Mouse (Mus musculus) neural tube, embryonic 11.5 days (tissue): ENCODE measurements at regions not wholly inside any gene's neighbourhood (a gene's known extent, or its start where the extent isn't known, plus 50 kb on each side); places are given as distances from the start of the nearest gene placed in this dataset.

Source experiments
- ATAC-seq: fragments of 200-750 bp; cut with Nextera tagmentation; 2 replicates; pipeline ENCODE4 v1.8.0; 2017; ENCODE audit warnings: moderate number of reproducible peaks, mild to moderate bottlenecking, moderate TSS enrichment, moderate library complexity; ENCODE audit not compliant: insufficient read depth, low FRiP score, low TSS enrichment
- DNase-seq: peaks from one replicate; pipeline ENCODE4 v3.0.0-alpha.2; 2015; ENCODE audit warnings: low spot score
- H3K27ac ChIP-seq: fragments of 300-500 bp; sonication (generic); 2 replicates; pipeline ENCODE4 v1.5.1; 2014; ENCODE audit warnings: low read depth, mild to moderate bottlenecking, low read length
- H3K27me3 ChIP-seq: fragments of 300-500 bp; sonication (generic); 2 replicates; pipeline ENCODE4 v1.6.1; 2014; ENCODE audit warnings: mild to moderate bottlenecking, low read length, mixed read lengths; ENCODE audit not compliant: control insufficient read depth, insufficient read depth
- H3K36me3 ChIP-seq: fragments of 300-500 bp; sonication (generic); 2 replicates; pipeline ENCODE4 v1.6.1; 2014; ENCODE audit warnings: mild to moderate bottlenecking, low read length, moderate library complexity, mixed read lengths; ENCODE audit not compliant: control insufficient read depth, insufficient read depth
- H3K4me1 ChIP-seq: fragments of 300-500 bp; sonication (generic); 2 replicates; pipeline ENCODE4 v1.6.1; 2014; ENCODE audit warnings: low read length, mixed read lengths; ENCODE audit not compliant: control insufficient read depth, insufficient read depth
- H3K4me2 ChIP-seq: fragments of 300-500 bp; sonication (generic); 2 replicates; pipeline ENCODE4 v1.6.1; 2014; ENCODE audit warnings: low read depth, mild to moderate bottlenecking, moderate library complexity
- H3K4me3 ChIP-seq: fragments of 300-500 bp; sonication (generic); 2 replicates; pipeline ENCODE4 v1.5.1; 2014; ENCODE audit warnings: low read depth, low read length
- H3K9ac ChIP-seq: fragments of 300-500 bp; sonication (generic); 2 replicates; pipeline ENCODE4 v1.6.1; 2014; ENCODE audit warnings: mild to moderate bottlenecking, low read length
- H3K9me3 ChIP-seq: fragments of 300-500 bp; sonication (generic); 2 replicates; pipeline ENCODE4 v1.6.1; 2016; ENCODE audit warnings: low read length; ENCODE audit not compliant: control insufficient read depth
- WGBS: fragments of 180-500 bp; shearing (Covaris S2); extraction: QIAGEN DNeasy Blood & Tissue Kit; methylation state at CpG from one replicate; pipeline ENCODE4 v1.1.7; 2014; 5-methylcytosine and 5-hydroxymethylcytosine counted together

DNA sequence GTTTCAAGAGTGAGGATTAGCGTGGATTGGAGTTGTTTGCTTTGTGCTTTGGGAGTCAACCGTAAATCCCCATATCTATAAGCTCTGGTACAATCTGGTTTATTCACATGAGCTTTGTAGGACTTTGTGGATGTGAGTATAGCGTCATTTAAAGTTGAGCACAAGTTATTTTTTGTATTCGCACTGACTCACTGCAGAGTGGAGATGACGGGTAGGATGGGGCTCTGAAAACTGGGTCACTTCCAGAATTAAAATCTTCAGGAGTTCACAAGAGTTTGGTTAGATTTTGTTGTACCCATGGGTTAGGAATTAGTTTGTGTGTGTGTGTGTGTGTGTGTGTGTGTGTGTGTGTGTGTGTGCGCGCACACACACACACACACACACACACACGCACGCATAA is 345.7 kb upstream of the Kif2a start:
- H3K9ac ChIP-seq: no peak overlapping the region
- no peaks in the 10 kb centered on the region for H3K27me3 ChIP-seq
- WGBS: 94% methylated on average over 9 of the region's 9 CpGs
- no peaks in the 10 kb centered on the region for H3K9me3 ChIP-seq
- H3K4me2 ChIP-seq: no peak overlapping the region
- DNase-seq (no peak), ATAC-seq (no peak)
- no peak overlapping the region for H3K27ac ChIP-seq
- H3K4me3 ChIP-seq: no peak overlapping the region
- no peaks in the 10 kb centered on the region for H3K4me1 ChIP-seq
- no peaks in the 10 kb centered on the region for H3K36me3 ChIP-seq

DNA sequence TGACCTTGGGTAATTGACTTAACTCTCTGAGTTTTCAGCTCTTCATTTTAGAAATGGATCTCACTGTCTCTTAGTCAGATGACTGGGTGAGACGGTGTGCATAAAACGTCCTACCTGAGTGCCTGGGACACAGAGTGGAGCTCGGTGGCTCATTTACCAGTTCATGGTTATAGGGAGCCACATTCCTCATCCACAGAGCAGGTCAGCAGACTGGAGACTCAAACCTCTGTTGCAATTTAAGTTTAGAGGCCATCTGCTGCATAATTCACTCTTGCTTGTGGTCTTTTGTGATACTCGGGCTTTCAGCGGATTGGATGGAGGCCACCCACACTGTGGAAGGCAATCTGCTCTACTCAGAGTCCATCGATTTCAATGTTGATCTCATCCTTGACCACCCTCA is 343.8 kb upstream of the Kif2a start:
- H3K4me1 ChIP-seq: no peaks in the 10 kb centered on the region
- H3K27ac ChIP-seq: no peak overlapping the region
- H3K27me3 ChIP-seq: no peaks in the 10 kb centered on the region
- no peak overlapping the region for H3K4me3 ChIP-seq
- ATAC-seq: no peak
- DNase-seq: no peak
- no peak overlapping the region for H3K4me2 ChIP-seq
- no peaks in the 10 kb centered on the region for H3K9me3 ChIP-seq
- 83% methylated on average over 6 of the region's 6 CpGs for WGBS
- H3K36me3 ChIP-seq: no peaks in the 10 kb centered on the region
- no peak overlapping the region for H3K9ac ChIP-seq

DNA sequence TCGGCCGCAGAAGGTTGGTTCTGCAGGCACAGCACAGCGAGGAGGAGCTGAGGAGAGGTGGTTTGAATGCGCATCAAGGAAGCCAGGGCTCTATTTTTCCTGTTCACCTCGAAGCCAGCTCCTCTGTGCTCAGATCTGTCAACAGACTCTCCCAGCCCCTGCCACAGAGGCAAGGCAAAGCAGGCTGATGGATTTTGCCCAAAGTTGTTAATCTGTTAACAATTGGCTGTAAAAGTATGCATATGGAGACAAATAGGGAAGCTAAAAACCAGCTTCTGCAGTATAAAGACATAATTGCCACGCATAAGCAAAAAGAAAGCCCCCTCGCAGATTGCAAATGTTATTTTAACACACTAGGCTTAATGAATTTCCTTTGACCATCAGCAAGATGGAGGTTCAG is 343.3 kb upstream of the Kif2a start:
- H3K4me2 ChIP-seq: no peak overlapping the region
- H3K4me1 ChIP-seq: no peaks in the 10 kb centered on the region
- 85% methylated on average over 7 of the region's 7 CpGs for WGBS
- no peak overlapping the region for H3K9ac ChIP-seq
- no peak for DNase-seq
- H3K36me3 ChIP-seq: no peaks in the 10 kb centered on the region
- H3K27ac ChIP-seq: no peak overlapping the region
- no peak for ATAC-seq
- H3K27me3 ChIP-seq: no peaks in the 10 kb centered on the region
- no peak overlapping the region for H3K4me3 ChIP-seq
- H3K9me3 ChIP-seq: no peaks in the 10 kb centered on the region

DNA sequence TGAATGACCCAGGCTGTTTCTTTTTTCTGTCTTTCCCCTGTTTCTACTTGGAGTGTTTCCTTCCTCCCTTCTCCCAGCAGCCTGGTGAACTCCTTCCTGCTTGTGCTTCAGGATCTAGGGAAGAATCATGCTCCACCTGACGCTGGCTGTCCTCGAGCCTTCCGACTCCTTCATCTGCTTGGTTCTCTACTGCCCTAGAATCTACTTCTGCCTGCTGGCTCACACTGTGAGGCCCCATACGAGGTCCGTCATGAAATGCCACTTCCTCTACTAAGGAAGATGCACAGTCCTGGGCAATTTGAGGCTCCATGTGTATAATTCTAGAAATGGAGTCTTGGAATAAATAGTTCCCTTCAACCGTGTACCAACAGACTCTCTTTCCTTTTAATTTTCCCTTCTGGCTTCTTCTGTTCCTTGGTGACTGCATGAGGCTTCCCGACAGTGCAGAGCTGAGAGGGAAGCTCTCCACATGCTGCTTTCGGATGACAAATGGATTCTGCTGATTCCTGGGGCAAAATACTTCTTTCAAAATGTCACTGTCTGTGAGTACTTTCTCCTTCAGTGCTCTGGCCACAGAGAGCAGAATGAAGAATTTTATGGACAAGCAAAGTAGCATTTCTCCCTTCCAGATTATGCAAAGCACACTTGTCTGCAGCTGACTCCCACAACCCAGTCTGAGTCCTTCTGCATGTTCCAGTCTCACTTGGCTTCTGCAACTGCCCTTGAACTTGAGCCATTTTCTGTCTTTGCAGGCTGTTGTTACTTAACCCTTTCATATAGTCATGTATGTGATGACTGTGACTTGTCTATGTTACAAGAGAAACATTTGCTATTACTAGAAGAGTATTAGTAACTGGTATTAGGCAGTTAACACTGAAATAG is 341.1 kb upstream of the Kif2a start:
- Histone ChIP-seq H3K9me3 (no peaks in the 10 kb centered on the region), H3K27me3 (no peaks in the 10 kb centered on the region), H3K27ac (no peak overlapping the region), H3K4me3 (no peak overlapping the region), H3K4me1 (no peaks in the 10 kb centered on the region), H3K4me2 (no peak overlapping the region), H3K9ac (no peak overlapping the region), H3K36me3 (no peaks in the 10 kb centered on the region)
- 77% methylated on average over 8 of the region's 8 CpGs for WGBS
- DNase-seq: no peak
- ATAC-seq: no peak

DNA sequence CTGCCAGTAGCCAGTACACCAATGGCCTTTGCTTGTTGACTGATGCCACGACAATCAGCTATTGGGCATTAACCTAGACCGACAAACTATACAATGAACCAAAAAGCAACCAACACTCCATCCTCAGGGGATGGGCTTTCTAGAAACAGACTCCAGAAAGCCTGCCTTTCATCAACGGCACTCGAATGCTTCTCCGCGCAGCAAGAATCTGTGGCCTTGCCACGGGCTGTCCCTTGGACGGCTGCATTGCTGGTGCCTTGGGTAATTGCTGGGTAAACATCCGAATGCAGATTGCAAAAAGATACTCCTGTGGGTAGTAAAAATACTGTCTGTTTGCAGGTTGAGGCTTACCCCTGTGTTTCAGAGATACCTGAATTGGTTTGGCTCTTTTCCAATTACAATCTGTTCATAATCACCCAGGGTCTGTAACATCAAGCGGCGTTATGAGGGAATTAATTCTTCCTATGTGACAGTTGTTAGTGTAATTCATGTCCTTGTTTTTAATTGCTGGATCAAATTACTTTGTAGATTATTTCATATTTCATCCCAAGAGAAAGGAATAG is 319.0 kb upstream of the Kif2a start:
- no peak for ATAC-seq

DNA sequence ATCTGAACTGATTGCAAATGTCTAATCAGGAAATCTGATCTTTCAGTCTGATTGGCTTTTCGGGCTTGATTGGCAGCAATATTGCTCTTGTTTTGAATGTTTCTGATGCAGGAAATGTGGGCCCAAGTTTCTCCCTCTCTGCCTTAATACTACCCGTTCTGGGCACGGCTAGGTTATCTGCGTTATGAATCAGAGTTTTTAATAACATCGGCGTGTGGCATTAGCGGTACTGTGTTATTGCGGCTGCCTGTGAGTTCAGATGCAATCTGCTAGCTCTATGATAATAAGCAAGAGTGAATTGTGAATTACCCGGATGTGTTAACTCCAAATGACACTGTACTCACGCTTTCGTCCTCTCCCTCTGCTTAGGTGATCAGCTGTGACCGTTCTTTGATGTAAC is 316.2 kb upstream of the Kif2a start:
- Histone ChIP-seq H3K4me1 (no peaks in the 10 kb centered on the region), H3K4me2 (no peak overlapping the region), H3K4me3 (no peak overlapping the region), H3K27ac (no peak overlapping the region), H3K9ac (no peak overlapping the region), H3K36me3 (no peaks in the 10 kb centered on the region), H3K27me3 (no peaks in the 10 kb centered on the region), H3K9me3 (no peaks in the 10 kb centered on the region)
- WGBS: 89% methylated on average over 12 of the region's 12 CpGs
- DNase-seq: no peak
- no peak for ATAC-seq

More for the DNA sequence above, 319.0 kb upstream of the Kif2a start:
- DNase-seq: no peak
- 85% methylated on average over 11 of the region's 11 CpGs for WGBS
- H3K9me3 ChIP-seq: no peaks in the 10 kb centered on the region
- H3K9ac ChIP-seq: no peak overlapping the region
- no peaks in the 10 kb centered on the region for H3K36me3 ChIP-seq
- H3K4me1 ChIP-seq: no peaks in the 10 kb centered on the region
- no peak overlapping the region for H3K27ac ChIP-seq
- H3K27me3 ChIP-seq: no peaks in the 10 kb centered on the region
- no peak overlapping the region for H3K4me3 ChIP-seq
- H3K4me2 ChIP-seq: no peak overlapping the region

DNA sequence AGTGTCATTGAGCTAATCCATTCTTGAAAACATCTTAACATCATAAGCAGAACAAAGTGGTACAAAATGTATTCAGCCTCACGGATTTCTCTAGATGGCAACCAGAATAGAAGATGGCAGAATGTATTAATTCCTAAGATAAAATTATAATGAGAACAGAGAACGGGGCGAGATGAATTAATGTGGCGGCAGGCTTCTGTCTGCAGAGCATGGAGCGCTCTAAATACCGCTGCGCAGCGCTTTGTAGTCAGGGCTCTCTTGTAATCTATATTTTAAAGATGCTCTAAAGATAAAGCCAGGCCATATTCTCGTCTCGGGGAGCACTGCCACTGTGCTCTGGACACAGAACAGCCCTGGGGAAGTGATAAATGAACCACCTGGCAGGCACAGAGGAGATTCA is 315.2 kb upstream of the Kif2a start:
- no peak overlapping the region for H3K4me2 ChIP-seq
- DNase-seq (no peak), ATAC-seq (no peak)
- H3K9me3 ChIP-seq: no peaks in the 10 kb centered on the region
- no peaks in the 10 kb centered on the region for H3K4me1 ChIP-seq
- 85% methylated on average over 10 of the region's 10 CpGs for WGBS
- H3K36me3 ChIP-seq: no peaks in the 10 kb centered on the region
- H3K27me3 ChIP-seq: no peaks in the 10 kb centered on the region
- no peak overlapping the region for H3K9ac ChIP-seq
- H3K27ac ChIP-seq: no peak overlapping the region
- H3K4me3 ChIP-seq: no peak overlapping the region

DNA sequence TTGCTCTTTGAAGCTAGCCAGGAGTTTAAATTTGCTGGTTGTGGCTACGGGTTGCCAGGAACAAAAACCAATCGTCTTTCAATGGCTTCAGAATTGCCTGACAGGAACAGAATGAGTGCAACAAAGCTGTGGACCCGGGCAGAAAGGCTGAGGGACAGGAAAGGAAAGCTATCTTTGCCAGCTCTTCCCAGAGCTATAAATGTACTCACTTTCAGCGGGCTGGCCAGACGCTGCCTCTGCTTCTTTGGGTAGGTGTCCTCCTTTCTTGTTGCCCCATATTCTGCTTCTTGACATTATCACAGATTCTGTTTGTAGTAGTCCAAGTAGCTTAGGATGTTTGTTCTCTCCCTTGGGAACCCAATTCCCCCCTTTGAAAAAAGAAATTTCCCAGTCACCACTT is 307.4 kb upstream of the Kif2a start:
- Histone ChIP-seq H3K4me3 (no peak overlapping the region), H3K27ac (no peak overlapping the region), H3K4me2 (no peak overlapping the region), H3K27me3 (no peaks in the 10 kb centered on the region), H3K9ac (no peak overlapping the region), H3K36me3 (no peaks in the 10 kb centered on the region), H3K9me3 (no peaks in the 10 kb centered on the region), H3K4me1 (no peaks in the 10 kb centered on the region)
- 64% methylated on average over 5 of the region's 5 CpGs for WGBS
- DNase-seq (no peak), ATAC-seq (no peak)
